Mouse (Mus musculus) testis, adult 2 months (tissue): ENCODE results near the gene Rtn4rl1. TPM values are rescaled to one million over a fixed set of nuclear protein-coding genes. Genes with fewer than 3 reads are reported as not detected.

ENCODE experiments used
- H3K27ac ChIP-seq: fragments of 200-500 bp; 2 replicates; pipeline ENCODE4 v1.5.1; 2012; ENCODE audit warnings: low read depth, low read length; ENCODE audit not compliant: control insufficient read depth, insufficient read depth
- H3K27me3 ChIP-seq: fragments of 200-500 bp; 2 replicates; pipeline ENCODE4 v1.6.1; 2012; ENCODE audit warnings: mild to moderate bottlenecking, low read length, moderate library complexity; ENCODE audit not compliant: control insufficient read depth, insufficient read depth
- H3K36me3 ChIP-seq: fragments of 200-500 bp; 2 replicates; pipeline ENCODE4 v1.6.1; 2012; ENCODE audit warnings: mild to moderate bottlenecking, low read length; ENCODE audit not compliant: control insufficient read depth, insufficient read depth
- H3K4me1 ChIP-seq: fragments of 200-500 bp; 2 replicates; pipeline ENCODE4 v1.6.1; 2012; ENCODE audit warnings: low read length; ENCODE audit not compliant: control insufficient read depth, insufficient read depth
- H3K4me3 ChIP-seq: fragments of 200-500 bp; 2 replicates; pipeline ENCODE4 v1.5.1; 2012; ENCODE audit warnings: low read depth, mild to moderate bottlenecking, low read length, moderate library complexity, mixed read lengths; ENCODE audit not compliant: control insufficient read depth
- CTCF ChIP-seq: fragments of 200-500 bp; IDR thresholded peaks from 2 replicates; pipeline ENCODE4 v1.5.1; 2012; ENCODE audit warnings: low read depth, mild to moderate bottlenecking, inconsistent platforms, low read length, moderate library complexity; ENCODE audit not compliant: control insufficient read depth, insufficient read depth, insufficient replicate concordance
- POLR2A ChIP-seq: fragments of 200-500 bp; IDR thresholded peaks from 2 replicates; pipeline ENCODE4 v1.6.1; 2012; ENCODE audit warnings: low read depth, mild to moderate bottlenecking, inconsistent platforms, low read length, moderate library complexity; ENCODE audit not compliant: control insufficient read depth
- polyA plus RNA-seq: library from polyadenylated mRNA; depleted of rRNA; stranded (reverse); fragments of >200 nt; gene quantifications from 2 replicates; pipeline ENCODE4 v1.2.3, GENCODE M21; 2012

Rtn4rl1 gene
- polyA plus RNA-seq, 1 experiment, result 3.3 TPM

- Histone ChIP-seq H3K27ac (no peak overlapping the region), H3K36me3 (no peaks in the 10 kb centered on the region), H3K27me3 (no peaks in the 10 kb centered on the region), H3K4me1 (peaks cover 15% of the 10 kb centered on the region), H3K4me3 (peak overlapping the region; percentile 64)
- TF ChIP-seq CTCF (no peak), POLR2A (no peak)
These were observed 1.7 kb upstream of the Rtn4rl1 start for GRCm38 (mm10) chr11:75191841-75192240.

DNA sequence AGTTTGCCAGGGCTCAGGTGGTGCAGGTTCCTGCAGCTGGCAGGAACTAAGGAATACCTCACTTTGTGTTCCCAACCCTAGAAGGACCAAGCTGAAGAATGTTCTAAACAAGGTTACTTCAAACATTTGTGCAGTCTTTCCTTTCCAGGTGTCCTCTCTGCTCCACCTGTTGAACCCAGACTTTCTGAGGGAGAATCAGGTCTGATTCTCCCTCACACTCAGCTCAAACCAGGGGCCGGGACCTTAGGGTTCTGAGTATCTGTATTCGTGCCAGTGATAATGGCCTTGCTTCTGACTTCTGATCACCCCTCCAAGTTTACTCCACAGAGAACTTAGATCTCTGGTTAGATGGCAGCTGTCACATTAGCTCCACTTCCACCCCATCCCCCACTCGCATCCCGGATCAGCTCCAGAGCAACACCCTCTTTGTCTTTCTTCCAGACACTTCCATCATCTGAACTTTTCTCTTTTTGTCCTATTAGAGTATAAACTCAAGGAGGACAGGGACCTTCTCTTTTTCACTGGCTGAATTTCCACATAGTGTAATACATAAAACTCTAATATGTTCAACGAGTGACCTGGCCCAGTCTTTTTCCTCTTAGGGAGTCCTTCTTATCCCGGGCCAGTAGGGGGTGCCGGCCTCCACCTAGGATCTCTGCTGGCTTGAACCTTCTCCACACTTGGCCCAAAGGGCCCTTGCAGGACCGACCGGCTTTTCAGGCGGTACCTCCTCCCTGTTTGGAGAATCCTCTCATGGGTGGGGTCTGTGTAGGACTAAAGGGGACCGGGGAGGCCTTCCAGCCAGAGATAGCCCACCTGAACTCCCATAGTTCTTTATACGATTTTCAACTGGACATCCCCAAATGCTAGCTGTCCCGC lies 1.0 kb upstream of the Rtn4rl1 start:
- H3K36me3 ChIP-seq, result no peaks in the 10 kb centered on the region
- peak overlapping the region; percentile 64 for H3K4me3 ChIP-seq
- H3K27ac ChIP-seq, result no peak overlapping the region
- H3K27me3 ChIP-seq, result no peaks in the 10 kb centered on the region
- peak; percentile 60; the same call in 1 of the 2 replicates for TF ChIP-seq CTCF
- TF ChIP-seq POLR2A, result no peak; the same call in 1 of the 2 replicates
- peaks cover 15% of the 10 kb centered on the region for H3K4me1 ChIP-seq

DNA sequence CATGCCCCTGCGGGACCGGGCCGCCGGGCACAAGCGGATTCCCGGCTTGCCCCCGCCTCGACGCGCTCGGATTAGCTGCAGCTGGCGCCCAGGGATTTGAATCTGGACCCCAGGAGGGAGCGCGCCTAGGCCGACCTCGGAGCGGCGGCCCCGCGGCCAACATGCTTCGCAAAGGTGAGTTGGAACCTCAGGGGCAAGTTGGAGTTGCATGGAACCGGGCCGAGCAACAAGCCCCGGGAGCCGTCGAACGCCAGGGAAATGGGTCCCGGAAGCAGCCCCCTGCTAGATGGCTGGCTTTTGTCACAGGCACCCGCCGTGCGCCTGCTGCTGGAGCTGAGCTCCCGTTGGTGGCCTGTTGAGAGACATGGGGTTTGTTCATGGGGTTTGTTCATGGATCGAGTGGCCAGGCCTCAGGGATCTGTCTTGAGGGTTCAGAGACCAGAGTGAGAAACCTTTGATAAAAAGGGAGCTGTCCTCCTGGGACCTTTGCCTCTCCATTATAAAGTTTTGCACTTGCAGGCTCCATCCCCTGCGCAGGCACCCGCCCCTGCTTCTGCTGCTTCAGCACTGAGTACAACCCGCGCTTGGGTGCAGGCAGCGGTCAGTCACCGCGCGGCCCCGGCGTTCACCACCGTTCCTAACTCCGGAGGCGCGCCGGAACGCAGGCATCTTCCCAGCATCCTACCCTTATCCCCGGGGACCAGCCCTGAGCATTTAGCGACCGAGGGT lies 702 bp downstream of the Rtn4rl1 start:
- TF ChIP-seq CTCF, result no peak
- TF ChIP-seq POLR2A, result 0 out of 2 replicates have a peak, but pooled peaks have one; percentile 10
- Histone ChIP-seq H3K4me1 (peaks cover 15% of the 10 kb centered on the region), H3K36me3 (no peaks in the 10 kb centered on the region), H3K4me3 (peak overlapping the region; percentile 84), H3K27ac (peak overlapping the region; percentile 59), H3K27me3 (no peaks in the 10 kb centered on the region)

- Histone ChIP-seq H3K27ac (peak overlapping the region; percentile 59), H3K27me3 (no peaks in the 10 kb centered on the region), H3K4me1 (peaks cover 13% of the 10 kb centered on the region), H3K36me3 (no peaks in the 10 kb centered on the region), H3K4me3 (peak overlapping the region; percentile 84)
- TF ChIP-seq CTCF (no peak), POLR2A (peak; percentile 80; the same call in 1 of the 2 replicates)
These were observed 1.4 kb downstream of the Rtn4rl1 start for GRCm38 (mm10) chr11:75194850-75195461.

- TF ChIP-seq CTCF, result no peak
- TF ChIP-seq POLR2A, result no peak
- no peak overlapping the region for H3K27ac ChIP-seq
- peak overlapping the region; percentile 84 for H3K4me3 ChIP-seq
- peaks cover 13% of the 10 kb centered on the region for H3K4me1 ChIP-seq
- no peaks in the 10 kb centered on the region for H3K36me3 ChIP-seq
- H3K27me3 ChIP-seq, result no peaks in the 10 kb centered on the region
These were observed 2.5 kb downstream of the Rtn4rl1 start for GRCm38 (mm10) chr11:75196131-75196530.

- Histone ChIP-seq H3K4me1 (peaks cover 14% of the 10 kb centered on the region), H3K36me3 (no peaks in the 10 kb centered on the region), H3K27ac (no peak overlapping the region), H3K4me3 (peak overlapping the region; percentile 74), H3K27me3 (no peaks in the 10 kb centered on the region)
- no peak for TF ChIP-seq POLR2A
- no peak for TF ChIP-seq CTCF
These were observed 4.4 kb downstream of the Rtn4rl1 start for GRCm38 (mm10) chr11:75197956-75198355.

- peaks cover 11% of the 10 kb centered on the region for H3K4me1 ChIP-seq
- no peak overlapping the region for H3K27ac ChIP-seq
- H3K4me3 ChIP-seq, result peak overlapping the region; percentile 74
- TF ChIP-seq CTCF (no peak), POLR2A (no peak)
- H3K27me3 ChIP-seq, result no peaks in the 10 kb centered on the region
- no peaks in the 10 kb centered on the region for H3K36me3 ChIP-seq
These were observed 5.2 kb downstream of the Rtn4rl1 start for GRCm38 (mm10) chr11:75198792-75199191.
